In genomic region chr9:69104321-69104720, GRCm38 (mm10) we compare ENCODE assay signal across 22 mouse cellular contexts.
"Had no signal": no experiment of that assay in that cellular context is flagged by ENCODE, and none has a peak within 500 bp of the region (broad histone marks: within the 10 kb centered on the region; RNA-seq: fewer than 3 reads in every experiment).

No protein-coding gene starts in this region.

- DNase-seq: gastrocnemius, postnatal 14 days; gastrocnemius, postnatal 36 days; heart, adult 18-20 months; heart, postnatal 10 days; kidney, adult 11 months; kidney, adult 2 months; kidney, adult 9 months; kidney, postnatal 14 days; kidney, postnatal 36 days; layer of hippocampus, adult 9-11 months; layer of hippocampus, postnatal 36 days; left cerebral cortex, postnatal 4 days had no signal

- H3K27ac ChIP-seq: heart, embryonic 10.5 days; hindbrain, embryonic 13.5 days; hindbrain, embryonic 15.5 days; hindbrain, postnatal 0 days; kidney, embryonic 15.5 days; kidney, postnatal 0 days; limb, embryonic 13.5 days; limb, embryonic 15.5 days had no signal

- ATAC-seq: hindbrain, postnatal 0 days; intestine, embryonic 16.5 days had no signal

- H3K36me3 ChIP-seq: heart, embryonic 10.5 days; heart, embryonic 12.5 days; hindbrain, embryonic 13.5 days; hindbrain, embryonic 15.5 days; kidney, embryonic 15.5 days; limb, embryonic 13.5 days; limb, embryonic 15.5 days had no signal

- H3K9ac ChIP-seq: heart, embryonic 12.5 days; hindbrain, embryonic 13.5 days; hindbrain, embryonic 15.5 days; kidney, embryonic 15.5 days; limb, embryonic 13.5 days; limb, embryonic 15.5 days had no signal

- H3K27me3 ChIP-seq: hindbrain, embryonic 15.5 days; kidney, embryonic 15.5 days had no signal

- H3K4me3 ChIP-seq: heart, embryonic 10.5 days; heart, embryonic 12.5 days; hindbrain, embryonic 13.5 days; hindbrain, embryonic 15.5 days; kidney, embryonic 15.5 days; limb, embryonic 13.5 days; limb, embryonic 15.5 days had no signal

- H3K4me1 ChIP-seq: heart, embryonic 10.5 days; heart, embryonic 12.5 days; hindbrain, embryonic 15.5 days; limb, embryonic 15.5 days had no signal

- H3K9me3 ChIP-seq: heart, embryonic 10.5 days; heart, embryonic 12.5 days; hindbrain, embryonic 13.5 days; hindbrain, embryonic 15.5 days; kidney, embryonic 15.5 days; limb, embryonic 13.5 days; limb, embryonic 15.5 days had no signal

- H3K4me2 ChIP-seq: heart, embryonic 12.5 days; hindbrain, embryonic 13.5 days; hindbrain, embryonic 15.5 days; kidney, embryonic 15.5 days; limb, embryonic 13.5 days; limb, embryonic 15.5 days had no signal
